Mouse (Mus musculus): ENCODE measurements around the gene Olfr1535. TPM values are rescaled to one million over a fixed set of nuclear protein-coding genes. Genes with fewer than 3 reads are reported as not detected.

Olfr1535 gene
- not detected for total RNA-seq (2021)
- long read RNA-seq, experiment 1, result 0 reads
- long read RNA-seq, experiment 2, result 0 reads

GRCm38 (mm10) chr13:21559793-21560192 lies at the start of gene Olfr1535:
Gene Olfr1535 (minus strand): TSS chr13:21559893.
- Histone ChIP-seq H3K4me3 (no peak within 1 kb of the TSS), H3K27ac (no peak within 1 kb of the TSS)
- no peak for TF ChIP-seq CTCF (IDR thresholded peaks at IDR 0.05)
- no peak for DNase-seq (ENCODE audit: extremely low spot score in 1 of 2, low spot score in 2 of 2)
- intact Hi-C loops (cut with DNase I), result no loop called here

- Histone ChIP-seq H3K27ac (no peak overlapping the region), H3K4me3 (no peak overlapping the region)
- no peak for DNase-seq (ENCODE audit: extremely low spot score in 1 of 2, low spot score in 2 of 2)
- intact Hi-C loops (cut with DNase I), result no loop called here
- no peak for TF ChIP-seq CTCF (IDR thresholded peaks at IDR 0.05)
These were observed 31.9 kb upstream of the Olfr1535 start for GRCm38 (mm10) chr13:21591618-21592017.

GRCm38 (mm10) chr13:21581659-21582058 lies 22.0 kb upstream of the Olfr1535 start, which contains the start of gene Olfr1364:
Gene Olfr1364 (minus strand): TSS chr13:21581759.
- intact Hi-C loops (cut with DNase I), result no loop called here
- no peak for TF ChIP-seq CTCF (IDR thresholded peaks at IDR 0.05)
- DNase-seq (ENCODE audit: extremely low spot score in 1 of 2, low spot score in 2 of 2), result no peak
- Histone ChIP-seq H3K4me3 (no peak within 1 kb of the TSS), H3K27ac (no peak within 1 kb of the TSS)

- Histone ChIP-seq H3K27ac (no peak overlapping the region), H3K4me3 (no peak overlapping the region)
- intact Hi-C loops (cut with DNase I), result no loop called here
- DNase-seq (ENCODE audit: extremely low spot score in 1 of 2, low spot score in 2 of 2), result no peak
- no peak for TF ChIP-seq CTCF (IDR thresholded peaks at IDR 0.05)
These were observed 9.1 kb downstream of the Olfr1535 start for GRCm38 (mm10) chr13:21550416-21551110.

- TF ChIP-seq CTCF (IDR thresholded peaks at IDR 0.05), result no peak
- DNase-seq (ENCODE audit: extremely low spot score in 1 of 2, low spot score in 2 of 2), result no peak
- no peak overlapping the region for H3K27ac ChIP-seq
- no peak overlapping the region for H3K4me3 ChIP-seq
- intact Hi-C loops (cut with DNase I), result no loop called here
These were observed 10.2 kb downstream of the Olfr1535 start for GRCm38 (mm10) chr13:21549487-21549886.

GRCm38 (mm10) chr13:21542708-21543107 lies 17.0 kb downstream of the Olfr1535 start, which contains the start of gene Olfr1366:
Gene Olfr1366 (minus strand): TSS chr13:21542808.
- no peak for DNase-seq (ENCODE audit: extremely low spot score in 1 of 2, low spot score in 2 of 2)
- no peak for TF ChIP-seq CTCF (IDR thresholded peaks at IDR 0.05)
- H3K27ac ChIP-seq, result no peak within 1 kb of the TSS
- intact Hi-C loops (cut with DNase I), result no loop called here
- no peak within 1 kb of the TSS for H3K4me3 ChIP-seq

- intact Hi-C loops (cut with DNase I), result loop anchor here (1.0 to 5.0 kb wide), 3 partner anchors 53 to 168 kb away; partner anchors contain the start of genes Gm10065, Zkscan3, Zkscan4 and Zscan12
- peak within 1 kb of the TSS; percentile 86 for H3K27ac ChIP-seq
- peak within 1 kb of the TSS; percentile 73 for H3K4me3 ChIP-seq
These were observed 28.9 kb downstream of the Olfr1535 start, which contains the start of gene Zkscan8 for GRCm38 (mm10) chr13:21530781-21531201. Gene Zkscan8 (minus strand): TSS chr13:21531120.

GRCm38 (mm10) chr13:21530136-21530535 lies 29.6 kb downstream of the Olfr1535 start:
- Histone ChIP-seq H3K4me3 (peak overlapping the region; percentile 73), H3K27ac (no peak overlapping the region)
- intact Hi-C loops (cut with DNase I), result loop anchor here (2.0 to 5.0 kb wide), 2 partner anchors 53 to 127 kb away; partner anchors contain the start of genes Gm10065, Zkscan3 and Zkscan4
- no peak for DNase-seq (ENCODE audit: extremely low spot score in 1 of 2, low spot score in 2 of 2)
- no peak for TF ChIP-seq CTCF (IDR thresholded peaks at IDR 0.05)

More at GRCm38 (mm10) chr13:21530781-21531201, 28.9 kb downstream of the Olfr1535 start, which contains the start of gene Zkscan8:
- peak; percentile 86 to 87 for DNase-seq (ENCODE audit: extremely low spot score in 1 of 2, low spot score in 2 of 2)
- TF ChIP-seq CTCF (IDR thresholded peaks at IDR 0.05), result no peak

GRCm38 (mm10) chr13:21506221-21506649 lies 53.5 kb downstream of the Olfr1535 start:
- intact Hi-C loops (cut with DNase I), result loop anchor here (1.0 to 2.0 kb wide), 3 partner anchors 27 to 104 kb away; partner anchors contain the start of genes Gm10065, Zkscan3, Zkscan4 and Zscan26

More at GRCm38 (mm10) chr13:21506221-21506649, 53.5 kb downstream of the Olfr1535 start:
- TF ChIP-seq CTCF (IDR thresholded peaks at IDR 0.05), result no peak
- peak; percentile 70 to 77 for DNase-seq (ENCODE audit: extremely low spot score in 1 of 2, low spot score in 2 of 2)
- Histone ChIP-seq H3K27ac (peak overlapping the region; percentile 71), H3K4me3 (peak overlapping the region; percentile 57)

Other genes with a start within 250 kb of the Olfr1535 start
- gene Gpx6, start 247.8 kb downstream of the Olfr1535 start, total RNA-seq (2021), result not detected
- gene Olfr1367, start 213.0 kb downstream of the Olfr1535 start, total RNA-seq (2021), result not detected
- gene Zscan12, start 197.1 kb downstream of the Olfr1535 start, total RNA-seq (2021), result 1 to 10 TPM; 7.0 to 8.2 TPM
- 10 to 100 TPM; 39.0 to 44.4 TPM for gene Zkscan3, start 157.1 kb downstream of the Olfr1535 start, total RNA-seq (2021)
- 1 to 10 TPM; 1.3 to 1.7 TPM for gene Pgbd1, start 118.8 kb downstream of the Olfr1535 start, total RNA-seq (2021)
- 10 to 100 TPM; 56.7 to 57.3 TPM for gene Zscan26, start 106.2 kb downstream of the Olfr1535 start, total RNA-seq (2021)
- gene Nkapl, start 91.4 kb downstream of the Olfr1535 start, total RNA-seq (2021), result under 1 TPM; 0.40 to 0.77 TPM
- 1 to 10 TPM; 4.4 to 6.8 TPM for gene Zkscan4, start 81.0 kb downstream of the Olfr1535 start, total RNA-seq (2021)
- not detected for gene Gm10065, start 80.5 kb downstream of the Olfr1535 start, total RNA-seq (2021)
- gene AK157302, start 64.7 kb downstream of the Olfr1535 start, total RNA-seq (2021), result 10 to 100 TPM; 21.9 to 22.8 TPM
- 10 to 100 TPM; 51.7 to 53.8 TPM for gene Gm11273, start 58.5 kb downstream of the Olfr1535 start, total RNA-seq (2021)
- 10 to 100 TPM; 14.4 to 19.0 TPM for gene Zkscan8, start 28.8 kb downstream of the Olfr1535 start, total RNA-seq (2021)
- not detected for gene Olfr1366, start 17.1 kb downstream of the Olfr1535 start, total RNA-seq (2021)
- gene Olfr1364, start 21.9 kb upstream of the Olfr1535 start, total RNA-seq (2021), result not detected
- not detected for gene Olfr1362, start 54.1 kb upstream of the Olfr1535 start, total RNA-seq (2021)
- not detected for gene Olfr11, start 82.6 kb upstream of the Olfr1535 start, total RNA-seq (2021)
- gene Olfr1361, start 103.5 kb upstream of the Olfr1535 start, total RNA-seq (2021), result not detected
- not detected for gene Olfr1360, start 117.5 kb upstream of the Olfr1535 start, total RNA-seq (2021)
- not detected for gene Olfr1359, start 138.2 kb upstream of the Olfr1535 start, total RNA-seq (2021)
- 10 to 100 TPM; 23.7 to 28.5 TPM for gene Hist1h2bl, start 156.2 kb upstream of the Olfr1535 start, total RNA-seq (2021)
- 10 to 100 TPM; 25.4 to 32.6 TPM for gene Hist1h2ai, start 156.5 kb upstream of the Olfr1535 start, total RNA-seq (2021)
- 10 to 100 TPM; 54.6 to 74.2 TPM for gene Hist1h3h, start 157.8 kb upstream of the Olfr1535 start, total RNA-seq (2021)
- gene Hist1h2bm, start 162.2 kb upstream of the Olfr1535 start, total RNA-seq (2021), result 1 to 10 TPM; 4.8 to 5.4 TPM
- gene Hist1h4j, start 175.2 kb upstream of the Olfr1535 start, total RNA-seq (2021), result 10 to 100 TPM; 13.9 to 19.4 TPM
- 100 to 1,000 TPM; 316 to 377 TPM for gene Hist1h4k, start 190.6 kb upstream of the Olfr1535 start, total RNA-seq (2021)
- gene Hist1h2ak, start 193.9 kb upstream of the Olfr1535 start, total RNA-seq (2021), result 10 to 100 TPM; 13.2 to 13.5 TPM
- gene Hist1h2bn, start 194.2 kb upstream of the Olfr1535 start, total RNA-seq (2021), result 1 to 10 TPM; 8.3 TPM
- gene Hist1h1b, start 220.7 kb upstream of the Olfr1535 start, total RNA-seq (2021), result 1 to 10 TPM; 6.7 to 8.3 TPM
- 10 to 100 TPM; 49.9 to 62.3 TPM for gene Hist1h3i, start 223.5 kb upstream of the Olfr1535 start, total RNA-seq (2021)
- gene Hist1h2an, start 227.3 kb upstream of the Olfr1535 start, total RNA-seq (2021), result 1 to 10 TPM in 1 of 2 experiments, not detected in 1; 2.7 TPM
- 1 to 10 TPM; 1.3 to 5.5 TPM for gene Hist1h2bp, start 227.6 kb upstream of the Olfr1535 start, total RNA-seq (2021)

Measured in left cerebral cortex, adult 2 months (tissue).